In genomic region chr8:10589422-10589933, GRCm38 (mm10) we compare ENCODE assay signal across 34 mouse cellular contexts.
A peak's percentile ranks its signal among the peaks of the same experiment; 100 is the strongest.
DNase-seq lines count a peak whose midpoint lies in the region; ATAC-seq and TF ChIP-seq lines count a peak whose summit lies in the region.
"Had no signal": no experiment of that assay in that cellular context is flagged by ENCODE, and none has a peak within 500 bp of the region (broad histone marks: within the 10 kb centered on the region; RNA-seq: fewer than 3 reads in every experiment).

No protein-coding gene starts in this region.

- no peaks in the 10 kb centered on the region for H3K27me3 ChIP-seq in C2C12 (ENCODE audit: control insufficient read depth, insufficient read depth, insufficient read length)
- no peaks in the 10 kb centered on the region for H3K27me3 ChIP-seq in stomach, postnatal 0 days (ENCODE audit: control insufficient read depth, insufficient read depth, low read length)
- H3K27me3 ChIP-seq in intestine, postnatal 0 days (replicated peaks; ENCODE audit: control insufficient read depth, insufficient read depth, low read length), result no peaks in the 10 kb centered on the region
- no peaks in the 10 kb centered on the region for H3K27me3 ChIP-seq in heart, embryonic 11.5 days (ENCODE audit: control insufficient read depth, insufficient read depth, low read length)
- H3K27me3 ChIP-seq: heart, embryonic 12.5 days; hindbrain, embryonic 12.5 days; intestine, embryonic 15.5 days; limb, embryonic 15.5 days; midbrain, embryonic 15.5 days; neural tube, embryonic 15.5 days had no signal

- DNase-seq in heart, adult 11 months, result peak; percentile 70
- DNase-seq in heart, postnatal 14 days, result no peak
- peak; percentile 32 for DNase-seq in brain, adult 2 months (ENCODE audit: low read depth, low spot score)
- peak; percentile 32 for DNase-seq in stomach, postnatal 0 days (ENCODE audit: low spot score)
- DNase-seq in heart, postnatal 4 days, result no peak
- DNase-seq: adrenal gland, postnatal 10 days; cerebellum, adult 11-12 months; cerebellum, adult 9-11 months; forebrain, postnatal 0 days; gastrocnemius, postnatal 14 days; kidney, adult 8-10 months; layer of hippocampus, postnatal 36 days; liver, embryonic 13.5 days; lung, adult 18-20 months; lung, postnatal 10 days; retina, postnatal 1 day; right cerebral cortex, postnatal 14 days; thymus, adult 2 months; thymus, postnatal 36 days had no signal

- peak; percentile 89 for ATAC-seq in stomach, postnatal 0 days (ENCODE audit: low FRiP score, low TSS enrichment)
- no peak for ATAC-seq in intestine, postnatal 0 days
- ATAC-seq in heart, embryonic 11.5 days (replicated peaks; ENCODE audit: insufficient number of reproducible peaks, low FRiP score, low TSS enrichment), result no peak
- ATAC-seq: CD4-positive, CD25-positive, alpha-beta regulatory T cell, adult 4 months; forebrain, postnatal 0 days; hindbrain, postnatal 0 days; intestine, embryonic 15.5 days; midbrain, embryonic 15.5 days had no signal

- no peak overlapping the region for H3K4me3 ChIP-seq in C2C12 (ENCODE audit: insufficient read depth, poor library complexity, severe bottlenecking)
- H3K4me3 ChIP-seq in stomach, postnatal 0 days (ENCODE audit: low read depth, low read length), result no peak overlapping the region
- H3K4me3 ChIP-seq in intestine, postnatal 0 days (ENCODE audit: low read depth, low read length), result no peak overlapping the region
- H3K4me3 ChIP-seq in heart, embryonic 11.5 days (ENCODE audit: low read depth, low read length), result no peak overlapping the region
- H3K4me3 ChIP-seq: forebrain, embryonic 12.5 days; heart, embryonic 12.5 days; hindbrain, embryonic 12.5 days; intestine, embryonic 15.5 days; limb, embryonic 10.5 days; limb, embryonic 15.5 days; liver, embryonic 13.5 days; midbrain, embryonic 10.5 days; midbrain, embryonic 15.5 days; neural tube, embryonic 15.5 days had no signal

- no peak overlapping the region for H3ac ChIP-seq in C2C12 (ENCODE audit: control insufficient read depth, insufficient read length, low read depth)

- no peaks in the 10 kb centered on the region for H3K36me3 ChIP-seq in C2C12 (ENCODE audit: control insufficient read depth, insufficient read depth)
- no peaks in the 10 kb centered on the region for H3K36me3 ChIP-seq in stomach, postnatal 0 days (ENCODE audit: control insufficient read depth, insufficient read depth, low read length)
- no peaks in the 10 kb centered on the region for H3K36me3 ChIP-seq in intestine, postnatal 0 days (ENCODE audit: control insufficient read depth, insufficient read depth)
- H3K36me3 ChIP-seq in heart, embryonic 11.5 days (ENCODE audit: control insufficient read depth, insufficient read depth, low read length), result no peaks in the 10 kb centered on the region
- H3K36me3 ChIP-seq: forebrain, embryonic 12.5 days; heart, embryonic 12.5 days; hindbrain, embryonic 12.5 days; intestine, embryonic 15.5 days; limb, embryonic 10.5 days; limb, embryonic 15.5 days; liver, embryonic 13.5 days; midbrain, embryonic 10.5 days; midbrain, embryonic 15.5 days; neural tube, embryonic 15.5 days had no signal

- no peak overlapping the region for H3K9ac ChIP-seq in stomach, postnatal 0 days (ENCODE audit: low read length)
- H3K9ac ChIP-seq in intestine, postnatal 0 days (ENCODE audit: low read depth, low read length), result no peak overlapping the region
- H3K9ac ChIP-seq in heart, embryonic 11.5 days (ENCODE audit: low read depth, low read length), result no peak overlapping the region
- H3K9ac ChIP-seq: forebrain, embryonic 12.5 days; forebrain, postnatal 0 days; heart, embryonic 12.5 days; hindbrain, embryonic 12.5 days; intestine, embryonic 15.5 days; limb, embryonic 15.5 days; liver, embryonic 13.5 days; midbrain, embryonic 15.5 days; neural tube, embryonic 15.5 days had no signal

- TF ChIP-seq EP300 in stomach, postnatal 0 days (optimal IDR thresholded peaks at IDR 0.05), result no peak

- no peak for TF ChIP-seq CTCF in C2C12 (IDR thresholded peaks at IDR 0.05; ENCODE audit: control insufficient read depth, insufficient read depth, insufficient read length)
- no peak for TF ChIP-seq CTCF in stomach, postnatal 0 days (IDR thresholded peaks at IDR 0.05; ENCODE audit: low read depth)
- no peak for TF ChIP-seq CTCF in intestine, postnatal 0 days (IDR thresholded peaks at IDR 0.05; ENCODE audit: low read depth)

- no peak overlapping the region for H3K4me2 ChIP-seq in stomach, postnatal 0 days (replicated peaks; ENCODE audit: low read depth)
- H3K4me2 ChIP-seq in intestine, postnatal 0 days (replicated peaks; ENCODE audit: low read depth), result no peak overlapping the region
- H3K4me2 ChIP-seq in heart, embryonic 11.5 days, result no peak overlapping the region
- H3K4me2 ChIP-seq: forebrain, embryonic 12.5 days; heart, embryonic 12.5 days; hindbrain, embryonic 12.5 days; intestine, embryonic 15.5 days; limb, embryonic 15.5 days; liver, embryonic 13.5 days; midbrain, embryonic 15.5 days; neural tube, embryonic 15.5 days had no signal

- H3K27ac ChIP-seq in stomach, postnatal 0 days (replicated peaks), result no peak overlapping the region
- H3K27ac ChIP-seq in intestine, postnatal 0 days (ENCODE audit: low read depth, low read length), result no peak overlapping the region
- H3K27ac ChIP-seq in heart, embryonic 11.5 days (ENCODE audit: low read depth, low read length), result no peak overlapping the region
- H3K27ac ChIP-seq: forebrain, embryonic 12.5 days; hindbrain, embryonic 12.5 days; hindbrain, postnatal 0 days; intestine, embryonic 15.5 days; kidney, postnatal 0 days; limb, embryonic 10.5 days; limb, embryonic 15.5 days; liver, embryonic 13.5 days; midbrain, embryonic 10.5 days; midbrain, embryonic 15.5 days; neural tube, embryonic 15.5 days had no signal

- 63% methylated on average over 11 of the region's 11 CpGs for WGBS in stomach, postnatal 0 days
- WGBS in intestine, postnatal 0 days, result 74% methylated on average over 11 of the region's 11 CpGs
- 80% methylated on average over 11 of the region's 11 CpGs for WGBS in heart, embryonic 11.5 days (ENCODE audit: insufficient replicate concordance)

- no peaks in the 10 kb centered on the region for H3K9me3 ChIP-seq in stomach, postnatal 0 days (ENCODE audit: control insufficient read depth, low read length)
- no peaks in the 10 kb centered on the region for H3K9me3 ChIP-seq in intestine, postnatal 0 days (ENCODE audit: control insufficient read depth)
- H3K9me3 ChIP-seq in heart, embryonic 11.5 days (replicated peaks; ENCODE audit: control insufficient read depth, low read length), result no peaks in the 10 kb centered on the region
- H3K9me3 ChIP-seq: forebrain, embryonic 12.5 days; heart, embryonic 12.5 days; hindbrain, embryonic 12.5 days; intestine, embryonic 15.5 days; limb, embryonic 10.5 days; limb, embryonic 15.5 days; liver, embryonic 13.5 days; midbrain, embryonic 10.5 days; midbrain, embryonic 15.5 days; neural tube, embryonic 15.5 days had no signal

- no peaks in the 10 kb centered on the region for H3K79me3 ChIP-seq in C2C12 (ENCODE audit: low read depth)

- no peaks in the 10 kb centered on the region for H3K4me1 ChIP-seq in stomach, postnatal 0 days (replicated peaks; ENCODE audit: control insufficient read depth, insufficient read depth)
- H3K4me1 ChIP-seq in intestine, postnatal 0 days (replicated peaks; ENCODE audit: control insufficient read depth, insufficient read depth, low read length), result no peaks in the 10 kb centered on the region
- H3K4me1 ChIP-seq in heart, embryonic 11.5 days (ENCODE audit: control insufficient read depth, insufficient read depth, low read length), result peaks cover 19% of the 10 kb centered on the region; the same call in 1 of the 2 replicates
- H3K4me1 ChIP-seq: intestine, embryonic 15.5 days; liver, embryonic 13.5 days had no signal

- no peaks in the 10 kb centered on the region for H3K79me2 ChIP-seq in C2C12 (ENCODE audit: control insufficient read depth, insufficient read depth)

- intact Hi-C loops in heart, postnatal 14 days (cut with DNase I), result loop anchor here (5.0 kb wide), 1 partner anchor 53 kb away; no protein-coding TSS in a partner anchor

TF ChIP-seq in C2C12, 6 proteins besides CTCF, POLR2A, EP300 and RAD21:
- peak; percentile 33 for TF ChIP-seq FOSL1 (IDR thresholded peaks at IDR 0.05; ENCODE audit: insufficient read depth, low read length, poor library complexity, severe bottlenecking)
- TF ChIP-seq MYOG (IDR thresholded peaks at IDR 0.05; ENCODE audit: control insufficient read depth, extremely low read depth, insufficient read length), result no peak

Comparison
In these comparisons a context has a peak if more than half of its experiments do, and no peak if none do; other contexts are left out.
1. DNase-seq: peak in heart, adult 11 months (single experiment), brain, adult 2 months (single experiment) and stomach, postnatal 0 days (single experiment); none in heart, postnatal 14 days (0 of 2) and heart, postnatal 4 days (single experiment).